Mouse (Mus musculus) neural tube, embryonic 12.5 days (tissue): ENCODE measurements around the gene Afdn. TPM values are rescaled to one million over a fixed set of nuclear protein-coding genes. Genes with fewer than 3 reads are reported as not detected.

Experiments used
- ATAC-seq: fragments of 200-750 bp; cut with Nextera tagmentation; 2 replicates; pipeline ENCODE4 v1.8.0; 2017; ENCODE audit warnings: low read depth, mild to moderate bottlenecking, moderate TSS enrichment, moderate library complexity; ENCODE audit not compliant: low FRiP score
- H3K27ac ChIP-seq: fragments of 300-500 bp; sonication (generic); 2 replicates; pipeline ENCODE4 v1.5.1; 2016
- H3K27me3 ChIP-seq: fragments of 300-500 bp; sonication (generic); replicated peaks from 2 replicates; pipeline ENCODE4 v1.6.1; 2016; ENCODE audit warnings: mild to moderate bottlenecking
- H3K36me3 ChIP-seq: fragments of 300-500 bp; sonication (generic); 2 replicates; pipeline ENCODE4 v1.6.1; 2016; ENCODE audit warnings: mild to moderate bottlenecking
- H3K4me1 ChIP-seq: fragments of 300-500 bp; sonication (generic); 2 replicates; pipeline ENCODE4 v1.6.1; 2016
- H3K4me2 ChIP-seq: fragments of 300-500 bp; sonication (generic); replicated peaks from 2 replicates; pipeline ENCODE4 v1.6.1; 2016; ENCODE audit warnings: mild to moderate bottlenecking
- H3K4me3 ChIP-seq: fragments of 300-500 bp; sonication (generic); 2 replicates; pipeline ENCODE4 v1.5.1; 2016
- H3K9ac ChIP-seq: fragments of 300-500 bp; sonication (generic); 2 replicates; pipeline ENCODE4 v1.6.1; 2016; ENCODE audit warnings: mild to moderate bottlenecking
- H3K9me3 ChIP-seq: fragments of 300-500 bp; sonication (generic); 2 replicates; pipeline ENCODE4 v1.6.1; 2016; ENCODE audit warnings: mild to moderate bottlenecking
- WGBS: fragments of 180-500 bp; shearing (Covaris S2); methylation state at CpG from one replicate; pipeline ENCODE4 v1.1.7; 2016; 5-methylcytosine and 5-hydroxymethylcytosine counted together
- polyA plus RNA-seq: library from polyadenylated mRNA; unstranded; fragments of >200 nt; fragmentation: Nextera tagmentation; extraction: Ambion mirVana; gene quantifications from 2 replicates; pipeline ENCODE4 v1.2.1, GENCODE M21; 2016

Afdn gene
- polyA plus RNA-seq, 1 experiment from 2014 or later = 151 TPM

DNA sequence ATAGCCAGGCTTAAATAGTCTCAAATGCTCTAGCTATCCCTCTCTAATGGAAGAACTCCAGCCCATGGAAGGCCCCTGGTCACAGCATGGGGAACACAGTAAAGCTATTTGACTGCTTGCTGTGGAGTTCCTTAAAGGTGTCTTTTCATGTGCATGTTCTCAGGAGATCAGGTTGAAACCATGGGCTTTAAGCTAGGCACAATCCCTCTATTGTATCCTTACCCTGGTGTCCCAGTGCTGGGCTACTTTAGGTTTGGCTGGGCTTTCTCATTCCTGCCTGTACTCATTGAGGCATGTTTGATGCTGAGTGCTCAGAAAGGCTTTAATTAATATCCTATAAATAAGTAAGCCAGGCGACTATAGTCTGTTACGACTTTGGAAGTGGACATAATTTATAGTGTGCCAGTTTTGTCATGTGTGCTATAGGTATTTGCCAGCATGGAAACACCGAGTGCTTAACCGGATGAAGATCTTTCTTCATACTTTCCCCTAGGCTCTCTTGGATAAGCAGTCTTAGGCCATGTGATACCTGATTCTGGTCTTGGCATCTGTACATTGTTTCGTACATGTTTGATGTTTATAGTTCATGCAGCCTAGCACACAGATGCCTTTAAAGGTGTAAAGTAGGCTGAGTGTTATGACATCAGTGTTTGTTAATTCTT is 96.2 kb downstream of the Afdn start:
- Histone ChIP-seq H3K9me3 (no peaks in the 10 kb centered on the region), H3K27me3 (no peaks in the 10 kb centered on the region), H3K27ac (no peak overlapping the region), H3K4me2 (no peak overlapping the region), H3K4me1 (no peaks in the 10 kb centered on the region), H3K4me3 (no peak overlapping the region), H3K9ac (no peak overlapping the region), H3K36me3 (peaks cover 57% of the 10 kb centered on the region)
- no peak for ATAC-seq
- 85% methylated on average over 5 of the region's 5 CpGs for WGBS

DNA sequence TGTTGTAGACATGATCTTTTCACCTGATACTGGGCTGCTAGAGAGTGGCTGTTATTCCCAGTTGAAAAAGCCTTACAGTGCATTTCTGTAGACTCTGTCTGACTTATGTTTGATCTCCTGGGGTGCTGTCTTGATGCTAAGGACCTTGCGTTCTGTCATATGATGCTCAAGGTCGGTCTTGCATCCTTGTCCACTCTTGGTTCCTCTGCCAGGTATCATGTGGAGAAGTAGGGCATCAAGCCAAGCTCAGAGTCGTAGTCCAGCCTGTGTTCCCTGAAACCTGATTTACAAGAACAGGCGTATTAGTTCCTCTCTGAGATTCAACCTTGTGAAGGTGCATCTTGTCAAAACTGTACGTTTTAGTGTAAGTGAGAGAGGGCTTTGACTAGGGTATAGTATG is 105.0 kb downstream of the Afdn start:
- Histone ChIP-seq H3K36me3 (peaks cover 40% of the 10 kb centered on the region), H3K9me3 (no peaks in the 10 kb centered on the region), H3K27me3 (no peaks in the 10 kb centered on the region), H3K27ac (no peak overlapping the region), H3K4me1 (no peaks in the 10 kb centered on the region), H3K9ac (no peak overlapping the region), H3K4me3 (no peak overlapping the region), H3K4me2 (no peak overlapping the region)
- no peak for ATAC-seq
- WGBS = 93% methylated on average over 5 of the region's 5 CpGs

DNA sequence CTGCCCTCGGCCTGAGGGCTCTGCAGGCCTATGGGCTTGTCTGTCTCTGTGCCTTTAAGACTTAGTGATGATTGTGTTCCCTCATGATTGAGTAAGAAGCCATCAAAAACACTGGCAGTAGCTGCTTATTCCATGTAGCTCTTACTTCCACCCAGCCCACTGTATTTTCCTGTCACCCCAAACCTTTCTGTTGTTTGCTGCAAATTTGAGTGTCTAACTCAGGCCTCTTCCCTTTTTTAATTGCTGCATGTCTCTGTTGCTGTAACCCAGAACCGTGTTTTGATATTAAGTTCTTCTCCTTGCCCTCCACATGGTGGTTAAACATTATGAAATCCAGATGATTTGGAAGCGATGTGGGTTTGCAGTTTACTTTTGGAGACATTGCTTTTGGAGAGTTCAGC is 106.6 kb downstream of the Afdn start:
- no peak for ATAC-seq
- 84% methylated on average over 3 of the region's 3 CpGs for WGBS
- H3K9ac ChIP-seq = no peak overlapping the region
- no peaks in the 10 kb centered on the region for H3K4me1 ChIP-seq
- no peak overlapping the region for H3K4me2 ChIP-seq
- no peaks in the 10 kb centered on the region for H3K27me3 ChIP-seq
- peaks cover 32% of the 10 kb centered on the region for H3K36me3 ChIP-seq
- no peaks in the 10 kb centered on the region for H3K9me3 ChIP-seq
- no peak overlapping the region for H3K27ac ChIP-seq
- H3K4me3 ChIP-seq = no peak overlapping the region

DNA sequence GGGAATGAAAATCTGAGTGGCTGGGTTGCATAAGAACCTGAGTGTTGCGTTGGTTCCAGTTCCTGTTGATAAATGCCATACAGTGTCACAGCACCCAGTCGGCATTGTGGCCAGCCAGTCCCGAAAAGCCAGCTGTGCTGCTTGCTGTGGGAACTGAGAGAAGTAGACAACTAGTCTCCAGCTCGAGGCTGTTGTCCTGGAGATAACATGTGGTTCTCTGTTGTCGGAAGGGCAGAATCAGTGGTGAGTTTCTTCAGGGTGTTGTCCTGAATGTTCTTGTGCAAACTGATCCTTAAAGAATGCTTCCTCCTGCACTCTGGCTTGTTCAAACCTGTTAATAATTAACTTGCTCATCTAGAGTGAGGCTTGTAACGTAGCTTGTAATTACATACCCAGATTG is 107.1 kb downstream of the Afdn start:
- H3K36me3 ChIP-seq = peaks cover 31% of the 10 kb centered on the region
- 35% methylated on average over 6 of the region's 6 CpGs for WGBS

DNA sequence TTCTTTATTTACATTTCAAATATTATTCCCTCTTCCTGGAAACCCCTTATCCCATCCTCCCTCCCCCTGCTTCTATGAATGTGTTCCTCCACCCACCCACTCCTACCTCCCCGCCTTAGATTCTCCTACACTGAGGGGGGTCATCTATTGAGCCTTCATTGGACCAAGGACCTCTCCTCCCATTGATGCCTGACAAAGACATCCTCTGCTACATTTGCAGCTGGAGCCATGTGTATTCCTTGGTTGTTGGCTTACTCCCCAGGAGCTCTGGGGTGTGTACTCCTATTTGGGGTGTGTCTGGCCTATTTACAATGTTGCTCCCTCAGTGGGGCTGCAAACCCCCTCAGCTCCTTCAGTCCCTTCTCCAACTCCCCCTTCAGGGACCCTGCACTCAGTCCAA is 109.9 kb downstream of the Afdn start:
- H3K4me3 ChIP-seq = no peak overlapping the region
- ATAC-seq = no peak
- no peaks in the 10 kb centered on the region for H3K4me1 ChIP-seq
- WGBS = 87% methylated on average over 1 of the region's 1 CpGs
- no peak overlapping the region for H3K27ac ChIP-seq
- no peaks in the 10 kb centered on the region for H3K9me3 ChIP-seq
- no peak overlapping the region for H3K4me2 ChIP-seq
- no peaks in the 10 kb centered on the region for H3K27me3 ChIP-seq
- peaks cover 21% of the 10 kb centered on the region for H3K36me3 ChIP-seq
- H3K9ac ChIP-seq = no peak overlapping the region

More for the DNA sequence above, 107.1 kb downstream of the Afdn start:
- H3K9me3 ChIP-seq = no peaks in the 10 kb centered on the region
- no peaks in the 10 kb centered on the region for H3K4me1 ChIP-seq
- no peak for ATAC-seq
- no peaks in the 10 kb centered on the region for H3K27me3 ChIP-seq
- no peak overlapping the region for H3K27ac ChIP-seq
- no peak overlapping the region for H3K4me2 ChIP-seq
- no peak overlapping the region for H3K4me3 ChIP-seq
- H3K9ac ChIP-seq = no peak overlapping the region

DNA sequence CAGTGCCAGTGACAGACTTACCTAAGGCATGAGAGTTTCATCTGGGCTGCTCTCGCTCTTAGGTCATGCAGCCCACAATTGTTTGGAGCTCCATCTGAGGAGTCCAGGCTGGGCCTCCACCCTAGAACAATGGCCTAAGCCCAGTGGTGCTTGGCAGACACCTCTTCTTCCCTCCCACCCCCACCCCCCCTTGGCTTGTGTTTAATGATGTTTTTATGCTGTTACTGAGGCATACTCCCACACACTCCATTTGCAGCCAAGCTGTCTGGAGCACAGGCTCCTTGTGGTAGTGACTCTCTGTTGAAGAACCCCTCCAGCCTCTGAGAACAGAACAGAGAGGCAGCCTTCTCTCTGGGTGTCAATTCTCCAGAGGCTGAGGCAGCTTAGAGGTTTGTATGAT is 113.9 kb downstream of the Afdn start:
- H3K4me3 ChIP-seq = no peak overlapping the region
- H3K4me1 ChIP-seq = no peaks in the 10 kb centered on the region
- H3K9me3 ChIP-seq = no peaks in the 10 kb centered on the region
- H3K27me3 ChIP-seq = no peaks in the 10 kb centered on the region
- no peak overlapping the region for H3K9ac ChIP-seq
- no peak for ATAC-seq
- peaks cover 22% of the 10 kb centered on the region for H3K36me3 ChIP-seq
- WGBS = 93% methylated on average over 1 of the region's 1 CpGs
- H3K4me2 ChIP-seq = no peak overlapping the region
- no peak overlapping the region for H3K27ac ChIP-seq

DNA sequence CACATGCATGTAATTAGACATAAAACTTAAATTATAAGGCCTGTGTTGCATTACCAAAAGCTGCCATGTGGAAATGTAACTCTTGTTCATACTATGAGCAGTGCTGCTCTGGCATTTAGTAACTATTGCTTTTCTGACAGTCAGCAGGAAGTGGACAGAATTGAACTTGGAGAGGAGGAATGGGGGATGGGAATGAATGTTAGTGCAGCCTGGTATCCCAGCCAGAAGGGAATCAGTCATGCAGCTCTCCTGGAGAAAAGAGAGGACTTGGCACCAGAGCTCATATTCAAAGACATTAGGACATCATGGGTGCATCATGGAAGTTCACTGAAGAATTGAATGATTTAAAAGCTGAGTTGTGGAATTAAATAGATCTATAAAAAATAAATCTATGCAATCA is 117.1 kb downstream of the Afdn start:
- Histone ChIP-seq H3K9ac (no peak overlapping the region), H3K36me3 (peaks cover 27% of the 10 kb centered on the region), H3K27ac (no peak overlapping the region), H3K4me1 (no peaks in the 10 kb centered on the region), H3K9me3 (no peaks in the 10 kb centered on the region), H3K4me3 (no peak overlapping the region), H3K4me2 (no peak overlapping the region), H3K27me3 (no peaks in the 10 kb centered on the region)
- no peak for ATAC-seq

DNA sequence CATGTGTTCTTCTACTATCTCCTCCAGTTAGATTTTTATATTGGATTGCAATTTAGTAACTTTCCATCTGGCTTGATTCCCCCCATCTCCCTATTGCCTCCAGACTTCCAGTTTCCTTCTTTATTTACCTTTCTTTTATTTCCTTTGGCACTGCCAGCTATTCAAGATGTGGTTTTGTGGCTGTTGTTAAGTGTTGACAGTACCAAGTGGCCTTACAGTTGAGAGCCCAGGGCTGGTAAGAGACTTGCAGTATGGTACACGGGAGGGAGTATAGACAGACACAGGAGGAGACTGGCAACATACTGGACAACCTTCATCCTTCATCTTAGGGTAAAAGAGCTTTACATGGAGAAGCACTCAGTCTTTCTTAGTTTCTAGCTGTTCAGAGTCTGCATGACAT is 119.4 kb downstream of the Afdn start:
- no peak overlapping the region for H3K4me3 ChIP-seq
- no peak for ATAC-seq
- peaks cover 37% of the 10 kb centered on the region for H3K36me3 ChIP-seq
- WGBS = 85% methylated on average over 1 of the region's 1 CpGs
- no peaks in the 10 kb centered on the region for H3K4me1 ChIP-seq
- no peak overlapping the region for H3K9ac ChIP-seq
- no peaks in the 10 kb centered on the region for H3K9me3 ChIP-seq
- no peak overlapping the region for H3K27ac ChIP-seq
- no peak overlapping the region for H3K4me2 ChIP-seq
- H3K27me3 ChIP-seq = no peaks in the 10 kb centered on the region

DNA sequence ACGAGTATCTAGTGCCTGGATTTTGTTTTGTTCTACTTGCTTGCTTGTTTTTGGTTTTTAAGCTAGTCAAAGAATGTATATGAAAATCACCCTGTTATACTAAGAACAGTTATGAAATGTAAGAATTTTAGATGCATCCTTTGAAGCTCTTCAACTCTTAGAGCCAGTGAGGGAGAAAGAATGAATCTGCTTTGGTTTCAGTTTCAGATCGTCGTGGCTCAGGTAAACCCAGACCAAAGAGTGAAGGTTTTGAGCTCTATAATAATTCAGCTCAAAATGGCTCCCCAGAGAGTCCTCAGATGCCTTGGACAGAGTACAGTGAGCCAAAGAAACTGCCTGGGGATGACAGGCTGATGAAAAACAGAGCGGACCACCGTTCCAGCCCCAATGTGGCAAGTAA is 123.2 kb downstream of the Afdn start:
- Histone ChIP-seq H3K36me3 (peaks cover 62% of the 10 kb centered on the region), H3K9me3 (no peaks in the 10 kb centered on the region), H3K27ac (no peak overlapping the region), H3K9ac (no peak overlapping the region), H3K27me3 (no peaks in the 10 kb centered on the region), H3K4me2 (no peak overlapping the region), H3K4me1 (no peaks in the 10 kb centered on the region), H3K4me3 (no peak overlapping the region)
- no peak for ATAC-seq
- 79% methylated on average over 5 of the region's 5 CpGs for WGBS

DNA sequence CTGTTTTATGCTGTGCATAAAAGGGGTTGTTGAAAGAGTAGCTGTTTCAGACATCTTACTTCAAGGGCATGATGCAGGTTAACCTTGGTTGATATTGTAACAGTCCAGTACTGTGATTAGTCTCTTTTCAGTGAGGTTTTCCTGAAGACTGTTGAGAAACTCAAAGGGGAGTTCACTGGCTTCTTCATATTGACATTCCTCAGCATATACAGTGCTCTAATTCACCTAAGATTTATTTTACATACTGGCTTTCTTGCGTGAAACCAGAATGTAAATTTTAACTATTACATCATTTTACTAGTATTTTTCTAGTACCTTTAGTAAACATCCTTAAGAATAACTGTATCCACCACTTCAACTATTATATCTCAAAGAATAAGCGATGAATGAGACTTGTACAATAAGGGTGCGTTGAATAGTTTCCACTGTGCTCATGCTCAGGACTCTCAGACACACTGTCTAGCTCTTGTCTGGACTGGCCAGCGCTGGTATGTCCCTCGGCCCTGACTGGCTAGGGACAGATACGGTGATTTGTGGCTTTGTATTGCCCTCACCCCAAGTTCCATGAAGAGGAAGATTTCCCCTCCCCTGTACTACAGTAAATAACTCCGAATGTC is 129.6 kb downstream of the Afdn start:
- peaks cover 35% of the 10 kb centered on the region for H3K36me3 ChIP-seq
- no peak overlapping the region for H3K9ac ChIP-seq
- H3K4me3 ChIP-seq = no peak overlapping the region
- 86% methylated on average over 7 of the region's 7 CpGs for WGBS
- no peak for ATAC-seq
- no peaks in the 10 kb centered on the region for H3K9me3 ChIP-seq
- no peaks in the 10 kb centered on the region for H3K27me3 ChIP-seq
- H3K4me2 ChIP-seq = no peak overlapping the region
- no peaks in the 10 kb centered on the region for H3K4me1 ChIP-seq
- no peak overlapping the region for H3K27ac ChIP-seq

DNA sequence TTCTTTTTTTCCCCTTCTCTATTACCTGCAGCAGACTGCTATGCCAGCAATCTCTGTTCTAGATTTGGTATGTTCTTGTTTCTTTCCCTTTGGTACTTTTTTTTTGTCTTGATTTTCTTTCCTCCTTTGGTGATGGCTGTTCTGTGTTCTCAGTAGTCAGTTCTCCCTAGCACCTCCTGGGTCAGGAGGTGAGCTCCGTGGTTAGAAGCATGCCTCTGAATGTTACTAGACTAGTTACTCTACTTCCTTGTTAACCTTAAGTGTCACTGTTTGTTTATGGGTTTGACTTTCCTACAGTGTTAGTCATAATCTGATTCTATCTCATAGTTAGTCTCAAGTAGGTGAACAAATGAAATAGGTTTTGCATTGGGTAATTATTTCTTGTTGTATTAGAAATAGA is 130.6 kb downstream of the Afdn start:
- Histone ChIP-seq H3K9me3 (no peaks in the 10 kb centered on the region), H3K4me2 (no peak overlapping the region), H3K27me3 (no peaks in the 10 kb centered on the region), H3K4me3 (no peak overlapping the region), H3K36me3 (peaks cover 32% of the 10 kb centered on the region), H3K4me1 (no peaks in the 10 kb centered on the region), H3K9ac (no peak overlapping the region), H3K27ac (no peak overlapping the region)
- WGBS = 92% methylated on average over 1 of the region's 1 CpGs
- no peak for ATAC-seq

DNA sequence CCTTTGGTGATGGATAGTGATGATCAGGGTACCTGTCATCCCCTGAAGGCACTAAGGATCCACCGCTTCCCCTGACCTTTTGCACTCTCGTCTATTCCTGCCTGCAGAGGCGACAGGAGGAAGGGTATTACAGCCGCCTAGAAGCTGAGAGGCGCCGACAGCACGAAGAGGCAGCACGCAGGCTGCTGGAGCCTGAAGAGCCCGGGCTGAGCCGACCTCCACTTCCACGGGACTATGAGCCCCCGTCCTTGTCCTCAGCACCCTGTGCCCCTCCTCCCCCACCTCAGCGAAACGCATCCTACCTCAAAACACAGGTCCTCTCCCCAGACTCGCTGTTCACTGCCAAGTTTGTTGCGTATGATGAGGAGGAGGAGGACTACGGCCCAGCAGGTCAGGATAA is 138.5 kb downstream of the Afdn start:
- WGBS = 93% methylated on average over 17 of the region's 17 CpGs
- no peak overlapping the region for H3K9ac ChIP-seq
- peaks cover 42% of the 10 kb centered on the region for H3K36me3 ChIP-seq
- H3K4me2 ChIP-seq = no peak overlapping the region
- no peaks in the 10 kb centered on the region for H3K9me3 ChIP-seq
- H3K4me1 ChIP-seq = no peaks in the 10 kb centered on the region
- ATAC-seq = no peak
- no peak overlapping the region for H3K4me3 ChIP-seq
- no peak overlapping the region for H3K27ac ChIP-seq
- H3K27me3 ChIP-seq = no peaks in the 10 kb centered on the region

DNA sequence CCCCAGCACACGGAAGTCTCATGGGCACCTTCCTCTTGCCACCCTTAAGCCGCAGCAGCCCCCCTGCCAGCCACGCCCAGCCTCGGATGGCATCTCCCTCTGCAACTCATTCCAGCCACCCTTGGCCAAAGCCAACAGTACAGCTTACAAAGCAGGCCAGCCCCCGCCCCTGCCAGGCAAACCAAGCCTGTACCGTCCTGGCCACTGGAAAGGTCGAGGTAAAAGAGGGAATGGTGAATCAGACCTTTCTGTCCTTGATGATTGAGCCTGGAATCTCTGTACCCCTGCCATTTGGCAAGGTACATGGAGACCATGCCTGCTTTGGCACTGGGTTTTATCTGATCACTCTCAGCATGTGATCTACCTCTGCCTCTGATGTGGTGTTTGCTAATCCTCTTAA is 138.9 kb downstream of the Afdn start:
- Histone ChIP-seq H3K27ac (no peak overlapping the region), H3K4me1 (no peaks in the 10 kb centered on the region), H3K27me3 (no peaks in the 10 kb centered on the region), H3K9me3 (no peaks in the 10 kb centered on the region), H3K4me2 (no peak overlapping the region), H3K36me3 (peaks cover 44% of the 10 kb centered on the region), H3K4me3 (no peak overlapping the region), H3K9ac (no peak overlapping the region)
- ATAC-seq = no peak
- 91% methylated on average over 7 of the region's 7 CpGs for WGBS
